In the genomic region with DNA sequence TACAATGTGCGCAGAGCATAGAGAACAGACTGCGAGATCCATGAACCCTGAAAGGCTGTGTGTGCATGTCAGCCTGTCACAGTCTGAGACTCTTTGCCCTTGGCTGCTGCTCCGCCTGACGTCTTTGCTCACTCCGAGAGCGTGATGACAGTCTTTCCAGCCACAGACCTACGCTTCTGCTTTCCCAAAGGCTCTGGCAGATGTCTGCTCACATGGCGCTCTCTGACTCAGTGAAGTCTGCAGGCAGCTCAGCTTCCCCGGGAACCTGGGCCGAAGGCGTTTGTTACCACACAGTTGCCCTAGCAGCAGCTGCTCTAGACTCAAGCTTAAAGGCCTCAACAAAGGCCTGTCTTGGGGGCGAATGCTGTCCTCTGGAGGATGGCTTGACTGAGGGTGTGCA, we compare ENCODE assay signal across 8 mouse cellular contexts. TPM values are rescaled to one million over a fixed set of nuclear protein-coding genes. Genes with fewer than 3 reads are reported as not detected.
DNase-seq lines count a peak whose midpoint lies in the region; ATAC-seq lines count a peak whose summit lies in the region.

No protein-coding gene starts in this region.

- no peak for ATAC-seq in limb, embryonic 15.5 days (ENCODE audit: insufficient number of reproducible peaks, low FRiP score, low TSS enrichment, low read depth)

- no peaks in the 10 kb centered on the region for H3K9me3 ChIP-seq in hindbrain, embryonic 10.5 days
- H3K9me3 ChIP-seq in limb, embryonic 15.5 days, result no peaks in the 10 kb centered on the region

- H3K9ac ChIP-seq in limb, embryonic 15.5 days, result no peak overlapping the region

- 58% methylated on average over 12 of the region's 12 CpGs for WGBS in hindbrain, embryonic 10.5 days
- WGBS in limb, embryonic 15.5 days, result 53% methylated on average over 12 of the region's 12 CpGs

- no peak overlapping the region for H3K4me2 ChIP-seq in limb, embryonic 15.5 days

- peak; percentile 53 to 62 for DNase-seq in cerebellum, postnatal 10 days
- DNase-seq in cerebellum, adult 8-10 months, result no peak
- DNase-seq in adrenal gland, adult 18-20 months (ENCODE audit: low spot score in 2 of 2), result peak; percentile 30 to 40
- peak; percentile 48 to 69 for DNase-seq in frontal cortex, postnatal 25 days (ENCODE audit: low spot score in 2 of 2)
- DNase-seq in hindbrain, embryonic 10.5 days (ENCODE audit: low spot score), result no peak
- peak; percentile 25 for DNase-seq in retina, embryonic 14.5 days (ENCODE audit: low spot score)
- DNase-seq in thymus, postnatal 25 days, result no peak

- no peak overlapping the region for H3K4me3 ChIP-seq in hindbrain, embryonic 10.5 days
- no peak overlapping the region for H3K4me3 ChIP-seq in limb, embryonic 15.5 days

- H3K27ac ChIP-seq in hindbrain, embryonic 10.5 days, result peak overlapping the region; percentile 62
- peak overlapping the region; percentile 70 for H3K27ac ChIP-seq in limb, embryonic 15.5 days

- H3K36me3 ChIP-seq in hindbrain, embryonic 10.5 days, result no peaks in the 10 kb centered on the region
- no peaks in the 10 kb centered on the region for H3K36me3 ChIP-seq in limb, embryonic 15.5 days

- H3K4me1 ChIP-seq in hindbrain, embryonic 10.5 days (replicated peaks), result peaks cover 33% of the 10 kb centered on the region
- peaks cover 50% of the 10 kb centered on the region for H3K4me1 ChIP-seq in limb, embryonic 15.5 days

- H3K27me3 ChIP-seq in hindbrain, embryonic 10.5 days (ENCODE audit: insufficient read depth, poor library complexity, severe bottlenecking), result no peaks in the 10 kb centered on the region
- H3K27me3 ChIP-seq in limb, embryonic 15.5 days, result no peaks in the 10 kb centered on the region

RNA-seq across cellular contexts. Expression of gene Stxbp3, which starts 15.0 kb away (rescaled TPM):
- 10 to 100 TPM; 42.0 to 74.7 TPM for total RNA-seq in adrenal gland, adult 18-20 months (2021)
- polyA plus RNA-seq in hindbrain, embryonic 10.5 days (2016; fragmentation: Nextera tagmentation; extraction: Ambion mirVana), result 18.9 and 26.1 TPM in 2 replicates
- 46.6 and 51.8 TPM in 2 replicates for polyA plus RNA-seq in limb, embryonic 15.5 days (2015; fragmentation: Nextera tagmentation; extraction: Ambion mirVana)

RNA-seq across cellular contexts. Expression of gene Fndc7, which starts 34.4 kb away (rescaled TPM):
- total RNA-seq in adrenal gland, adult 18-20 months (2021), result under 1 TPM; 0.43 to 0.74 TPM
- 0.05 TPM in 1 of 2 replicates, not detected in the other for polyA plus RNA-seq in hindbrain, embryonic 10.5 days (2016; fragmentation: Nextera tagmentation; extraction: Ambion mirVana)
- polyA plus RNA-seq in limb, embryonic 15.5 days (2015; fragmentation: Nextera tagmentation; extraction: Ambion mirVana), result 0.29 and 0.79 TPM in 2 replicates

RNA-seq across cellular contexts. Expression of gene Prpf38b, which starts 56.2 kb away (rescaled TPM):
- total RNA-seq in adrenal gland, adult 18-20 months (2021), result 10 to 100 TPM; 56.6 to 73.2 TPM
- polyA plus RNA-seq in hindbrain, embryonic 10.5 days (2016; fragmentation: Nextera tagmentation; extraction: Ambion mirVana), result 52.6 and 74.6 TPM in 2 replicates
- polyA plus RNA-seq in limb, embryonic 15.5 days (2015; fragmentation: Nextera tagmentation; extraction: Ambion mirVana), result 74.7 and 90.3 TPM in 2 replicates

Comparison
In these comparisons a context has a peak if more than half of its experiments do, and no peak if none do; other contexts are left out.
1. DNase-seq: peak in cerebellum, postnatal 10 days (2 of 2), adrenal gland, adult 18-20 months (2 of 2), frontal cortex, postnatal 25 days (2 of 2) and retina, embryonic 14.5 days (single experiment); none in cerebellum, adult 8-10 months (single experiment), hindbrain, embryonic 10.5 days (single experiment) and thymus, postnatal 25 days (single experiment).